Mouse (Mus musculus) hindlimb bud, embryonic 11.5 days (tissue): ENCODE results near the gene Vmn1r24.
"Not testable (repeated sequence)": the region's sequence is repeated elsewhere in the genome, so short reads cannot be mapped to it uniquely, and the experiment has no call there.

ENCODE experiments used
- DNase-seq: peaks from one replicate; pipeline ENCODE4 v3.0.0-alpha.2; 2012; ENCODE audit warnings: low read depth, low spot score; ENCODE audit errors: extremely low spot score

Gene Vmn1r24

DNA sequence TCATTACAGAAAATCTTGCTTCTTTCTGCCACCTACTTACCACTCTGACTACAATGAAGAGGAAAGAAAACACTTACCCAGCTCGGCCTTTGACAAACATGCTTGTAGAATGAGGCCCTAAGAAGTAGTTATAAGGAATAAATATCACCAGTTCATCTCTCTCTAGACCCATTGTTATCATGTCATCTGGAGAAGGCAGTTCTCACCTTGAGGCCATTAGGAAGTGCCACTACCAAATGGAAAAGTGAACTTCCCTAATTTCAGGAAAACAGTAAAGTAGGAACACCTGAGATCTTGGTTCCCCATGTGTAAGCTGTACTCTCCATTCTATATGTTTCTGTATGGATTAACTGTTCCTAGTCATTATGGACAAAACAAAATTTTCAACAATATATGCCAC is at the start of gene Vmn1r24:
Gene Vmn1r24 (minus strand): TSS at position 101 of the 400 bp plus-strand sequence.
- not testable (repeated sequence) for DNase-seq

DNA sequence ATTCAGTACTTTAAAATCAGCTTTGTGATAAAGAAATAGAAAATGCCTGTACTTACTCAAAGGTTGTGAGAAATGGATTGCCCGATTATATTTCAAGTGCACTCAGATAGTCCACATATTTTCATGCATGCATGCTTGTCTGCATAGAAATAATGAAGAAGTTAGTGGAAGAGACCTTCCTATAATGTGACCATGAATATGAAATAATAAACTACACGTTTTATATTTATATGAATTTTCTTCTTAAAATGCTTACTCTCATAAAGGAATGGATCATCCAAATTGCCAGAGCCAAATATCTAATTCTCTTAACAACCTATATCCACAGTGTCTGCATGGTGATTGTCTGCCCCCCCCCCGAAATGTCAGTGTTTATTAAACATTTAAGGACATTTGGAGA is 19.4 kb upstream of the Vmn1r24 start, which contains the start of gene Vmn1r25:
Gene Vmn1r25 (minus strand): TSS at position 101 of the 400 bp plus-strand sequence.
- DNase-seq, result no peak

DNA sequence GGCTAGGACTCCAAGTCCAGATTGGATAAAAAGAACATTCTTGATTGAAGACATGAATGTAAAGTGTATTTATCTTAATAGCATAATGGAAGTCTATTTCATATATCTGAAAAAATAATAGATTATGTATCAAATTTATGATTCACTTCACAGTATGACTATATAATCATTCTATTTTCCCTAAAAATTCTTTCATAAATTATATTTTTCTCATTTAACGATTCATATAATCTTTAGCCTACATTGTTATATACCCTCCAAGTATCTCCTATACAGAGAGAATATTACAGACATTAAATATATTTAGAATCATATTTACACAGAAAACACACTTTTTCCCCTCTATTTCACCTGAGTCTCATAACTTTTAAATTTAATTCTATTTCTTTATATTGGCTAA is 34.6 kb downstream of the Vmn1r24 start, which contains the start of gene Vmn1r23:
Gene Vmn1r23 (minus strand): TSS at position 101 of the 400 bp plus-strand sequence.
- DNase-seq, result no peak

DNA sequence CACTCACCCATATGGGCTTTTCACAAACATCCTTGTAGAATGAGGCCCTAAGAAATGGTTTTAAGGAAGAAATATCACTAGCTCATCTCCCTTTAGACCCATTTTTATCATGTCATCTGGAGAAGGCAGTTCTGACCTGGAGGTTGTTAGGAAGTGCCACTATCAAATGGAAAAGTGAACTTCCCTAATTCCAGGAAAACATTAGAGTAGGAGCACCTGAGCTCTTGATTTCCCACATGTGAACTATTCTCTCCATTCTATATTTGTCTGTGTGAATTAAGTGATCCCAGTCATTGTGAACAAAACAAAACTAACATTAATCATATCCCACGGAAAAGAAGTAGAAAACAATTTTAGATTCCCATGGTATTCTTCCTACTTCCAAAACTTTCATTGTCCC is 53.4 kb downstream of the Vmn1r24 start, which contains the start of gene Vmn1r22:
Gene Vmn1r22 (minus strand): TSS at position 101 of the 400 bp plus-strand sequence.
- no peak for DNase-seq
